Mouse (Mus musculus) spleen, adult 2 months (tissue): ENCODE measurements around the gene Nhlrc2.

Experiments used
- CTCF ChIP-seq: fragments of 200-500 bp; IDR thresholded peaks from 2 replicates; pipeline ENCODE4 v1.5.1; 2011; ENCODE audit warnings: mild to moderate bottlenecking, inconsistent platforms; ENCODE audit not compliant: insufficient read depth, insufficient read length, insufficient replicate concordance; ENCODE audit errors: extremely low read depth
- POLR2A ChIP-seq: fragments of 200-500 bp; IDR thresholded peaks from 2 replicates; pipeline ENCODE4 v1.6.1; 2011; ENCODE audit warnings: low read depth, low read length, inconsistent platforms

GRCm38 (mm10) chr19:56531251-56531650 is 16.8 kb upstream of the Nhlrc2 start:
- TF ChIP-seq POLR2A (no peak), CTCF (no peak)
